Mouse (Mus musculus): ENCODE measurements around the gene Galnt12.
A peak's percentile ranks its signal among the peaks of the same experiment; 100 is the strongest.

Gene Galnt12

DNA sequence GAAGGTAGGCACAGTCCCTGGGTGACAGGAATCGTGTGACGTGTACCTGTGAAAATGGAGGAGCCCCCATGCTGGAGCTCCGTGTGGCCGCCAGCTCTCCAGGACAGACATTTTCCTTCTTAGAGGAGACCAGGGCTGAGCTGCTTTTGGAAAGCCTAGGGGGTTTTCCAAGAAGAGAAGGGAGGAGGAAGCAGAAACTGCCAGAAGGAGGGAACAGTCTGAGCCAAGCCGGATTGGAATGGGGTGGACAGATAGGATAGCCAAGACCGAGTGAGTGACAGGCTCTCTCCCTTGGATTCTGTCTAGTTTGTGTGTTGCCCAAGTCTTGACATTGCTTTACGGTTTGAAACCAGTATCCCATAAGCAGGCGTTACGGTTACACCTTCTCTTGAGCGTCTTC, 11.9 kb downstream of the Galnt12 start:
- no peak for DNase-seq

- DNase-seq, result no peak
These were observed 20.2 kb downstream of the Galnt12 start for GRCm38 (mm10) chr4:47111885-47112284.

- no peak for DNase-seq
These were observed 20.9 kb downstream of the Galnt12 start for GRCm38 (mm10) chr4:47112560-47112959.

GRCm38 (mm10) chr4:47122051-47122706, 30.5 kb downstream of the Galnt12 start:
- DNase-seq, result peak in 1 of 2 experiments; percentile 36

- no peak for DNase-seq
These were observed 32.5 kb downstream of the Galnt12 start for GRCm38 (mm10) chr4:47124140-47124711.

GRCm38 (mm10) chr4:47128515-47128914, 36.8 kb downstream of the Galnt12 start:
- peak; percentile 21 to 29 for DNase-seq

DNA sequence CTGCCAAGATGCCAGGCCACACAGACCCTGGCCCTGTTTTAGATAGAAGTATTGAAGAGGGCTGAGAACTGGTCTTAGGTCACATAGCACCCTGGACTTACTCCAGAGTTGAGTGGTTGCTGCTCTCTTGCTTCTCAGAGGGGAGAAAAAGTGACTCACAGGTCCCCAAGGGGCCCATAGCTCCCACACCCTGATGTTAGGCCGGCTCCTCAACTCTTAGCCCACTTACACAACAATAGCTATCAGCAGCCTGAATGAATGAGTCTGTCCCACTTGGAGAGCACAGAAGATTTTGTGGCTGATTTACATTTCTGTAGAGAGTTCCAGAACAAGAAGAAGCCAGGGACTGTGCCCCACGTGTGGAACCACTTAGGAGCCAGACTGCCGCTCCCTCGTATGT, 37.9 kb downstream of the Galnt12 start:
- DNase-seq, result no peak

GRCm38 (mm10) chr4:47130111-47131050, 38.7 kb downstream of the Galnt12 start:
- no peak for DNase-seq

- DNase-seq, result no peak
These were observed 40.2 kb downstream of the Galnt12 start for GRCm38 (mm10) chr4:47131931-47132330.

DNA sequence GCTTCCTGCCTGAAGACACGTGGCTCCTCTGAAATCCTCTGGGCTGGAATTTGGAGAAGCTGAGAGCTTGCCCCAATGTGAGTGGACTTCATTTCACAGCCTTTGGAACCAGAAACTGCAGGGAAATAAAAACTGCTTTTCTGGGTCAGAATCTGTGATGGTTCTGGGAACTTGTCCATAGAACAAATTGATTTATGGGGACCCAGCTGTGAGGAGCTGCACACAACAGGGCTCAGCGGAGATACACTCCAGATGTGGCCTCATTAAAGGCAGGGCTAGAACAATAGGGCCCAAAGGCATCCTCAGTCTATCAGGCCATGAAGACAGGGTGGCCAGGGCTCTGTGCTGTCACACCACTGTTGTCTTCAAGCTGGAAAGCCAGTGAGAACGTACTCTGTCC, 40.7 kb downstream of the Galnt12 start:
- DNase-seq, result peak in 1 of 2 experiments; percentile 20

- DNase-seq, result no peak
These were observed 45.0 kb downstream of the Galnt12 start for GRCm38 (mm10) chr4:47136699-47137101.

DNA sequence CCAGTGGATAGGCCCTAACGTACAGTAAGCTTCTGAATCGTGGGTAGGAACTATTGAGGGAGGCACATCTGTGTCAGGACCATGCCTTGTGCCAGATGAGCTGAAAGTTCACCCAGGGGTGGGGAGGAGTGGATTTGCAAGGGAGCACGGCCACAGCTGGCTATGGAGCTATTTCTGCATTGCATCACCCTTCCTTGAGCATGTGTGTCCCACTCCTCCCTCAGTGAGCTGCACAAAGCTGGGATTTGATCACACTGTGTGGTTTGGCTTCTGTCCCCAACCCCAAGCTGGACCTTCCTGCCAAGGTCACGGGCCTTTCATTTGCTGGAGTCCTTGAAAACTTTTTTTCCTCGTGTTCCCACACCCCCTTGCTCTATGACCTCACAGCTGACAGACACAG, 45.8 kb downstream of the Galnt12 start:
- DNase-seq, result peak; percentile 52 to 62

GRCm38 (mm10) chr4:47138411-47138810, 46.7 kb downstream of the Galnt12 start:
- DNase-seq, result no peak

DNA sequence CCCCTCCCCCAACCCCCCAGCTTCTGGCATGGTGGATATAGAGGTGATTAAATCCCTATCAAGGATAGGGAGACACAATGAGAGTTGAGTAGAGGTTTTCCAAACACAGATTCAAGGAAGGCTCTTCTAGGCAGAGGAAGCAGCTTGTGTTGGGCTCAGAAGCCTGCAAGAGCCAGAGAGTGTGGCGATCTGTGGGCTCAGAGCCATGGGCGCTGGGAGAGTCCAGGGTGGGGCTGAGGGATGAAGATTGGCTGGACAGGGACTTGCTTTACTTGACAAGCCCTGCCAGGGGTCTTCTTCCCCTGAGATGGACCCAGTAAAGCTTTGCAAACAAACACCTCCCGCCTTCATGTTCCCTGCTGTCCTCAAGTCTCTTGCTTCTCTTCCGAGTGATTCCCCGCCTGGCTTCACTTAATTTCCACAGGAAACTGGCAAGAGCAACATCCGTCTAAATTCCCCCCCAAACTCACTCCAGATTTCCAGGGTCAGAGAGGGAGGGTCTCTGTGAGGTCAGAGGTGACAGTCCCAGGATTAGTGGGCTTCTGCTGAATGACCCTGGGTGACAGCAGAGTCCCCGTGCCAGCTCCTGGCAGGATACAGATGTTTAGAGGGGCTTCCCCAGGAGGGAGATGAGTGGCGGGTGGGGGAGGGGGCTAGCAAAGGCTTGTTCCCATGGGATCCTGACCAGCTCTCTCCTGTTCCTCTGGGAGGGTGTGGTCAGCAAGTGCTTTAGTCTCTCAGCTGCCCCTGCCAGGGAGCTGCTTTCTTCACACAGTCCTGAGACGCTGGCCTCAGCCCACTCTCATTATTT, 47.5 kb downstream of the Galnt12 start:
- peak in 1 of 2 experiments; percentile 21 for DNase-seq

DNA sequence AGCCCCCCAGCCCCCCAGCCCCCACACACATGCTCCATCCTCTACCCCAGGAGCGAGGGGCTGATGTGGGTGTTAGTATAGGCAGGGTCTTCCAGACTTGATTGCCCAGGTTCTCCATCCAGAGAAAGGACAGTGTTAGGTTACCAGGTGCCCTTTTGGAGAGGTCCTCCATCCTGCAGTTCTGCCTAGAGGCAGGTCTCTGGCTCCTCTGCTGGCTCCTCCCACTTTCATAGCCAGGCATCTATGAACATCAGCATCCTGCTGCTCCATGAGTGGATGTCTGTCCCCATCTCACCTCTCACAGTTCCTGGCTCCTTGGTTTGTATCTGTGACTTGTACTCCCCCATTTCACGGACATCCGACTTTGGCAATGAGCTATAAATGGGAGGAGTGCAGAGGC, 48.6 kb downstream of the Galnt12 start:
- no peak for DNase-seq

DNA sequence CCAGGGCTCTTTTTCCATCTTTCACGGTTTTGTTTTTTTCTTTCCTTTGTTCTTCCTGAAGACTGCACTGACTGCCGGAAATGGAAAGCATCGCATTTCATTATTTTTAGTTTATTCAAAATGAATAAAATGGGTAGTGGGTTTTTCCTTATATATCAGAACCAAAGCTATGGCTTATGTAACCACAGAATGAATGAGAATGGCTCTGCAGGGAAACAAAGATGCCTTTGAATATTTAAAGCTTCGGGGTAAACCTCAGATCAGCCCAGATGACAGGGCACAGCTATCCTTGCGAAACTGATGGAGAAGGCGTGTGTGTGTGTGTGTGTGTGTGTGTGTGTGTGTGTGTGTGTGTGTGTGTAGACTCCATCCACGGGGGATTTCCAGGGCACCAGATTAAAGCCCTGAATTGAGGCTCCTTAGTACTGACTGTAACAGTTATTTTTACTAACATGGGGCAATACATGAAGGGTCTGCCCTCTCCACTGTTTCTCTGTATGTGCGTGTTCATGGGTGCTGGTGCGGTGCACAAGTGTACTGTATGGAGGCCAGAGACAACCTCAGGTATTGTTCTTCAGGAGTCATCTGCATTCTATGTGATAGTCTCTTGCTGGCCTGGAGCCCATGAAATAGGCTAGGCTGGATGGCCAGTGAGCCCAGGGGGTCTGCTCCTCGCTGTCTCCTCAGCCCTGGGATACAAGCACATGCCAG, 49.9 kb downstream of the Galnt12 start:
- no peak for DNase-seq

GRCm38 (mm10) chr4:47143849-47144248, 52.1 kb downstream of the Galnt12 start:
- no peak for DNase-seq

GRCm38 (mm10) chr4:47145341-47145740, 53.6 kb downstream of the Galnt12 start:
- DNase-seq, result no peak

DNA sequence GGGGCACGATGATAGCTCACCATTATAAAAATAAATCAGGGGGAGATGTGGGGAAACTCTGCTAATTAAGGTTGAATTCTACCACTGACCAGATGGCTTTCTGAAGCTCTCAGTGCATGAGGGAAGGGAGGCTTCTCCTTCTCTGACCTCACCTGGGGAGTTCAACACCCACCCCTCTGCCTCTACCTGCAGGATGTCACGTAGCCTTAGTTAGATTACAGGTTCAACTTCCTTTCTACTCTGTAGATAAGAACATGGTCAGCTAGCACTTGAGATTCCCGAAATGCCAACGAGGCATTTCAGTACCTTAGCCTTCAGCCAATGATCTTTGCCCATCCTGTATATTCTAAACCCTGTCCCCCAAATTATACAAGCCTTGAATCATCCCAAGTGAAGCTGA, 54.9 kb downstream of the Galnt12 start:
- DNase-seq, result no peak

DNA sequence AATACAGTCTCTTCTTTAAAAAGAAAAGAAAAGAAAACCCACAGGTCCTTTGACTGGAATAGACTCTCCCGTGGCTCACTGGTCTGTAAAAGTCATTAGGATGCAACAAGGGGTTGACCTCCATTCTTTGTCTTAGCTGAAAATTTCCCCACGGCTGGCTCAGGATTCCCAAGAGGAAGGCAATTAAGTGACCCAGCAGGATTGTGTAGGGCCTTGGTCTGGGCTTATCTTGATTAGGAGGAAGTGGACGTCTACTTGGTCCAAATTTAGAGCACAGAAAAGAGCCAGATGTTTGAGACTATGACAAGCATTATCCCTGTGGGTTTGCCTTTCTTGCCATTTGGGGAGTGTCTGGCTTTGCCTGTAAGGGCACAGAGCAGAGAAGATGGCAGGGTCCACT, 58.3 kb downstream of the Galnt12 start:
- no peak for DNase-seq

DNA sequence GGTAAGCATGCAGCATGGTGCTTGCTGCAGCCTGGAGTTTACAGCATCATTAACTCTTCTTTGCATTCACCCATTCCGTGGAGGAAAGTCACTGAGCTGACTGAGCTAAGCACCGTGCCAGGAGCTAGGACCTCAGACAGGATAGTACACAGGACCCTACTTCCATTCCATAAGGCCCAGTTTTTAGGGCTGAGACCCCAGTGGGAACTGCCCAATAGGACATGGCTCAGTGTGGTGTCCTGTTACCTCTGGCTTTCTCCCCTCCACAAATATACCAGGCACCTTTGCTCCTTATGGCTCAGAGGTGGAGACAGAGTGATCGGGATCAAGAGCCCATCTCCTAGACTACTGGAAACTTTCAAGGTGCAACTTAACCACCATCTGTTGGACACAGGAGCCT, 59.1 kb downstream of the Galnt12 start:
- no peak for DNase-seq

GRCm38 (mm10) chr4:47151553-47152183, 60.0 kb downstream of the Galnt12 start:
- peak; percentile 65 to 75 for DNase-seq
